18 mouse cellular contexts compared by ENCODE assay signal in the genomic region with DNA sequence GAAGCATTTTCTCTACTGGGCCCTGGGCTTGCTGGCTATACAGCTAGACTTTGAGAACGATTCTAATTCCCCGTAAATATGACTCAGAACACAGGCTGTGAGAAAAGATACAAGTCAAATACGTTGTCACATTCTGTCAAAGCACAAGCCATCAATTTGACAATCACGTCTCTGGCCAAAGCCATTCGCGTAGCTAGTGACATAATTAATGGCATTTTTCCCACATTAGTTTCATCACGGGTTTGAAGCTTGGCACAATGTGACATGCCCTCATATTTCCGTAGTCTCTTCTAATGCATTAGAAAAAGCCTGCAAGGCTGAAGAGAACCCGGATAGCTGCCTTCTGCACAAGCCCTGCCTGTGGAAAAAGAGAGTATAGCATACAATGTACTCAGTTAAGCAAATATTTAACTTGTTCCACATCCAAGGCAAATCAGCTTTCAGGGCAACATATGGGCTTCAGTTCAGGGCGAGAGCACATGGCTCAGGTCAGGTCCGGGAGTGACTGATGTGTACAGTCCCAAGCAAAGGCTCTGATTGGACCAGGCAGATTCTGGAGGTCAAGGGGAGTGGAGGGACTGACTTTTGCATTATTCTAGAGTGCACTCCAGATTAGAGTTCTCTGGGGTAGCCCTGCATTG. TPM values are rescaled to one million over a fixed set of nuclear protein-coding genes. Genes with fewer than 3 reads are reported as not detected.
DNase-seq lines count a peak whose midpoint lies in the region; ATAC-seq and TF ChIP-seq lines count a peak whose summit lies in the region.
"Had no signal": no experiment of that assay in that cellular context is flagged by ENCODE, and none has a peak within 500 bp of the region (broad histone marks: within the 10 kb centered on the region; RNA-seq: fewer than 3 reads in every experiment).

No protein-coding gene starts in this region.

- H3K27me3 ChIP-seq in forebrain, embryonic 14.5 days (replicated peaks; ENCODE audit: control insufficient read depth, insufficient read depth, low read length), result peaks cover 64% of the 10 kb centered on the region
- peaks cover 75% of the 10 kb centered on the region for H3K27me3 ChIP-seq in forebrain, embryonic 15.5 days
- H3K27me3 ChIP-seq in lung, postnatal 0 days (replicated peaks; ENCODE audit: insufficient read depth, low read length), result peaks cover 8% of the 10 kb centered on the region; the same call in 1 of the 2 replicates
- peaks cover 22% of the 10 kb centered on the region for H3K27me3 ChIP-seq in liver, embryonic 15.5 days

- 61% methylated on average over 11 of the region's 11 CpGs for WGBS in forebrain, embryonic 14.5 days
- WGBS in forebrain, embryonic 15.5 days, result 54% methylated on average over 11 of the region's 11 CpGs
- WGBS in lung, postnatal 0 days, result 27% methylated on average over 11 of the region's 11 CpGs
- 55% methylated on average over 11 of the region's 11 CpGs for WGBS in liver, embryonic 15.5 days (ENCODE audit: insufficient replicate concordance)

- no peak for TF ChIP-seq EP300 in lung, postnatal 0 days (IDR thresholded peaks at IDR 0.05)

- peak; percentile 34 for DNase-seq in forebrain, embryonic 14.5 days (ENCODE audit: low spot score)
- DNase-seq in lung, postnatal 0 days (ENCODE audit: low spot score), result peak; percentile 51
- DNase-seq in lung, postnatal 14 days, result no peak
- DNase-seq in urinary bladder, postnatal 36 days (ENCODE audit: low spot score in 2 of 2), result no peak
- DNase-seq in cerebellum, postnatal 14 days, result no peak
- DNase-seq: adrenal gland, postnatal 14 days; cerebellum, adult 9-11 months; gastrocnemius, adult 2 months; right cerebral cortex, postnatal 14 days; thymus, postnatal 14 days had no signal

- H3K4me3 ChIP-seq in forebrain, embryonic 14.5 days (ENCODE audit: low read depth, low read length), result no peak overlapping the region
- H3K4me3 ChIP-seq in forebrain, embryonic 15.5 days, result no peak overlapping the region
- no peak overlapping the region for H3K4me3 ChIP-seq in lung, postnatal 0 days (ENCODE audit: low read depth, low read length)
- no peak overlapping the region for H3K4me3 ChIP-seq in liver, embryonic 15.5 days (replicated peaks)
- H3K4me3 ChIP-seq: gastrocnemius, adult 2 months; limb, embryonic 13.5 days; midbrain, embryonic 12.5 days; myocyte had no signal

- no peaks in the 10 kb centered on the region for H3K4me1 ChIP-seq in forebrain, embryonic 14.5 days (ENCODE audit: control insufficient read depth, insufficient read depth, low read length)
- H3K4me1 ChIP-seq in forebrain, embryonic 15.5 days, result no peaks in the 10 kb centered on the region
- no peaks in the 10 kb centered on the region for H3K4me1 ChIP-seq in lung, postnatal 0 days (ENCODE audit: insufficient read depth, low read depth, low read length)
- no peaks in the 10 kb centered on the region for H3K4me1 ChIP-seq in liver, embryonic 15.5 days (replicated peaks)

- no peak overlapping the region for H3K27ac ChIP-seq in forebrain, embryonic 14.5 days (ENCODE audit: low read depth, low read length)
- no peak overlapping the region for H3K27ac ChIP-seq in forebrain, embryonic 15.5 days (replicated peaks)
- H3K27ac ChIP-seq in lung, postnatal 0 days (ENCODE audit: low read length), result no peak overlapping the region
- H3K27ac ChIP-seq in liver, embryonic 15.5 days (replicated peaks), result no peak overlapping the region
- H3K27ac ChIP-seq: gastrocnemius, adult 2 months; limb, embryonic 13.5 days; midbrain, embryonic 12.5 days had no signal

- no peak for ATAC-seq in forebrain, embryonic 14.5 days
- ATAC-seq in forebrain, embryonic 15.5 days (replicated peaks), result no peak
- ATAC-seq in lung, postnatal 0 days, result peak; percentile 60
- ATAC-seq in liver, embryonic 15.5 days (ENCODE audit: insufficient read depth), result peak; percentile 84
- ATAC-seq in frontal cortex, adult (ENCODE audit: low TSS enrichment), result no peak

- no peaks in the 10 kb centered on the region for H3K36me3 ChIP-seq in forebrain, embryonic 14.5 days (ENCODE audit: control insufficient read depth, insufficient read depth, low read length)
- no peaks in the 10 kb centered on the region for H3K36me3 ChIP-seq in forebrain, embryonic 15.5 days
- no peaks in the 10 kb centered on the region for H3K36me3 ChIP-seq in lung, postnatal 0 days (ENCODE audit: insufficient read depth, low read length)
- no peaks in the 10 kb centered on the region for H3K36me3 ChIP-seq in liver, embryonic 15.5 days (replicated peaks)
- H3K36me3 ChIP-seq: limb, embryonic 13.5 days; midbrain, embryonic 12.5 days had no signal

- no peak overlapping the region for H3K4me2 ChIP-seq in forebrain, embryonic 14.5 days (ENCODE audit: low read length)
- no peak overlapping the region for H3K4me2 ChIP-seq in forebrain, embryonic 15.5 days (replicated peaks)
- H3K4me2 ChIP-seq in lung, postnatal 0 days (replicated peaks; ENCODE audit: low read depth, low read length), result no peak overlapping the region
- no peak overlapping the region for H3K4me2 ChIP-seq in liver, embryonic 15.5 days
- H3K4me2 ChIP-seq: limb, embryonic 13.5 days; midbrain, embryonic 12.5 days had no signal

- H3K9ac ChIP-seq in forebrain, embryonic 14.5 days (ENCODE audit: low read length), result no peak overlapping the region
- no peak overlapping the region for H3K9ac ChIP-seq in forebrain, embryonic 15.5 days (replicated peaks)
- no peak overlapping the region for H3K9ac ChIP-seq in lung, postnatal 0 days (replicated peaks; ENCODE audit: low read depth)
- no peak overlapping the region for H3K9ac ChIP-seq in liver, embryonic 15.5 days
- H3K9ac ChIP-seq: limb, embryonic 13.5 days; midbrain, embryonic 12.5 days had no signal

- TF ChIP-seq CTCF in lung, postnatal 0 days (IDR thresholded peaks at IDR 0.05), result no peak

- H3K9me3 ChIP-seq in forebrain, embryonic 14.5 days (replicated peaks; ENCODE audit: control insufficient read depth, low read length), result no peaks in the 10 kb centered on the region
- no peaks in the 10 kb centered on the region for H3K9me3 ChIP-seq in forebrain, embryonic 15.5 days
- H3K9me3 ChIP-seq in lung, postnatal 0 days (ENCODE audit: low read length), result no peaks in the 10 kb centered on the region
- H3K9me3 ChIP-seq in liver, embryonic 15.5 days (replicated peaks), result no peaks in the 10 kb centered on the region
- H3K9me3 ChIP-seq: limb, embryonic 13.5 days; midbrain, embryonic 12.5 days had no signal

RNA-seq across cellular contexts. Expression of a gene that starts 58.7 kb away (rescaled TPM):
- polyA plus RNA-seq in forebrain, embryonic 14.5 days (2014; fragmentation: Nextera tagmentation; extraction: Ambion mirVana), result not detected in 2 replicates
- polyA plus RNA-seq in forebrain, embryonic 15.5 days (2015; fragmentation: Nextera tagmentation; extraction: Ambion mirVana), result not detected in 2 replicates
- polyA plus RNA-seq in lung, postnatal 0 days (2015; fragmentation: Nextera tagmentation; extraction: Ambion mirVana), result 0.05 TPM in 1 of 2 replicates, not detected in the other
- polyA plus RNA-seq in liver, embryonic 15.5 days (2015; fragmentation: Nextera tagmentation; extraction: Ambion mirVana), result not detected in 2 replicates
- polyA plus RNA-seq: embryonic facial prominence, embryonic 11.5 days; forebrain, embryonic 11.5 days; limb, embryonic 13.5 days; midbrain, embryonic 12.5 days; myocyte had no signal

Comparison
In these comparisons a context has a peak if more than half of its experiments do, and no peak if none do; other contexts are left out.
1. DNase-seq: peak in forebrain, embryonic 14.5 days (single experiment) and lung, postnatal 0 days (single experiment); none in lung, postnatal 14 days (single experiment), urinary bladder, postnatal 36 days (0 of 2) and cerebellum, postnatal 14 days (0 of 2).
2. ATAC-seq: peak in lung, postnatal 0 days (single experiment) and liver, embryonic 15.5 days (single experiment); none in forebrain, embryonic 14.5 days (single experiment), forebrain, embryonic 15.5 days (single experiment) and frontal cortex, adult (single experiment).